9 mouse cellular contexts compared by ENCODE assay signal in genomic region chr3:122202307-122202732, GRCm38 (mm10). TPM values are rescaled to one million over a fixed set of nuclear protein-coding genes. Genes with fewer than 3 reads are reported as not detected.
A peak's percentile ranks its signal among the peaks of the same experiment; 100 is the strongest.
DNase-seq lines count a peak whose midpoint lies in the region.
"Had no signal": no experiment of that assay in that cellular context is flagged by ENCODE, and none has a peak within 500 bp of the region (broad histone marks: within the 10 kb centered on the region; RNA-seq: fewer than 3 reads in every experiment).

No protein-coding gene starts in this region.

- DNase-seq in cerebellum, adult 9-10 months = peak; percentile 16
- DNase-seq in cerebellum, postnatal 10 days = no peak
- DNase-seq in CD8-positive naive resting alpha-beta T cell, adult 2 months (ENCODE audit: low read depth in 2 of 2, low spot score in 2 of 2) = peak; percentile 10 to 32
- DNase-seq in gonadal fat pad, adult 2 months (ENCODE audit: low read depth) = peak; percentile 89
- DNase-seq in retina, embryonic 14.5 days (ENCODE audit: low spot score) = peak; percentile 33
- DNase-seq in adrenal gland, postnatal 4 days (ENCODE audit: low spot score in 2 of 2) = no peak
- DNase-seq in layer of hippocampus, adult 11-12 months (ENCODE audit: low spot score) = no peak
- no peak for DNase-seq in ovary, postnatal 36 days (ENCODE audit: low spot score)
- DNase-seq: right cerebral cortex, postnatal 25 days had no signal

RNA-seq across cellular contexts. Expression of gene Gclm, which starts 43.0 kb away (rescaled TPM):
- polyA plus RNA-seq in gonadal fat pad, adult 2 months (2012; rRNA removed) = 112 and 171 TPM in 2 replicates
- total RNA-seq in adrenal gland, postnatal 4 days (2021) = 10 to 100 TPM; 74.6 to 88.1 TPM

Comparison
In these comparisons a context has a peak if more than half of its experiments do, and no peak if none do; other contexts are left out.
1. DNase-seq: peak in cerebellum, adult 9-10 months (single experiment), CD8-positive naive resting alpha-beta T cell, adult 2 months (2 of 2), gonadal fat pad, adult 2 months (single experiment) and retina, embryonic 14.5 days (single experiment); none in cerebellum, postnatal 10 days (0 of 2), adrenal gland, postnatal 4 days (0 of 2), layer of hippocampus, adult 11-12 months (single experiment) and ovary, postnatal 36 days (single experiment).